Mouse (Mus musculus) B cell, adult 2 months (primary cell): ENCODE data around the gene Rasgrp1.

ENCODE experiments used
- DNase-seq, 2 experiments: peaks; one replicate each; pipeline ENCODE4 v3.0.0; 2022

The Rasgrp1 gene

GRCm38 (mm10) chr2:117331634-117332033 is 11.2 kb downstream of the Rasgrp1 start:
- peak; percentile 74 to 75 for DNase-seq

- DNase-seq: peak; percentile 71 to 74
Measured at GRCm38 (mm10) chr2:117328521-117329285, 14.1 kb downstream of the Rasgrp1 start.

GRCm38 (mm10) chr2:117322399-117322798 is 20.4 kb downstream of the Rasgrp1 start:
- DNase-seq: no peak

- no peak for DNase-seq
Measured at GRCm38 (mm10) chr2:117321231-117321630, 21.6 kb downstream of the Rasgrp1 start.

- DNase-seq: no peak
Measured at GRCm38 (mm10) chr2:117318991-117319390, 23.8 kb downstream of the Rasgrp1 start.

GRCm38 (mm10) chr2:117313586-117314235 is 29.1 kb downstream of the Rasgrp1 start:
- DNase-seq: no peak

GRCm38 (mm10) chr2:117312441-117312895 is 30.3 kb downstream of the Rasgrp1 start:
- peak; percentile 28 to 33 for DNase-seq

- DNase-seq: no peak
Measured at GRCm38 (mm10) chr2:117312030-117312429, 30.8 kb downstream of the Rasgrp1 start.

- no peak for DNase-seq
Measured at GRCm38 (mm10) chr2:117311349-117311748, 31.5 kb downstream of the Rasgrp1 start.

- DNase-seq: no peak
Measured at GRCm38 (mm10) chr2:117309046-117309445, 33.8 kb downstream of the Rasgrp1 start.

- DNase-seq: no peak
Measured at GRCm38 (mm10) chr2:117307959-117308358, 34.8 kb downstream of the Rasgrp1 start.

- no peak for DNase-seq
Measured at GRCm38 (mm10) chr2:117304941-117305340, 37.9 kb downstream of the Rasgrp1 start.

- peak; percentile 83 to 88 for DNase-seq
Measured at GRCm38 (mm10) chr2:117303391-117304350, 39.1 kb downstream of the Rasgrp1 start.

GRCm38 (mm10) chr2:117299596-117300448 is 43.0 kb downstream of the Rasgrp1 start:
- no peak for DNase-seq

GRCm38 (mm10) chr2:117288291-117288690 is 54.5 kb downstream of the Rasgrp1 start:
- DNase-seq: no peak

- DNase-seq: peak; percentile 87
Measured at GRCm38 (mm10) chr2:117263786-117264408, 78.9 kb downstream of the Rasgrp1 start.

- no peak for DNase-seq
Measured at GRCm38 (mm10) chr2:117262184-117262583, 80.6 kb downstream of the Rasgrp1 start.

- no peak for DNase-seq
Measured at GRCm38 (mm10) chr2:117257617-117258016, 85.2 kb downstream of the Rasgrp1 start.

- no peak for DNase-seq
Measured at GRCm38 (mm10) chr2:117255415-117255814, 87.4 kb downstream of the Rasgrp1 start.

- peak; percentile 38 to 43 for DNase-seq
Measured at GRCm38 (mm10) chr2:117250001-117250510, 92.7 kb downstream of the Rasgrp1 start.
